Mouse (Mus musculus) hindbrain, embryonic 11.5 days (tissue): ENCODE measurements around the gene Fli1. TPM values are rescaled to one million over a fixed set of nuclear protein-coding genes. Genes with fewer than 3 reads are reported as not detected.

Experiments
- ATAC-seq: fragments of 200-750 bp; cut with Nextera tagmentation; 2 replicates; pipeline ENCODE4 v1.8.0; 2017; ENCODE audit warnings: mild to moderate bottlenecking, moderate TSS enrichment, moderate library complexity; ENCODE audit not compliant: low FRiP score
- DNase-seq: peaks from one replicate; pipeline ENCODE4 v3.0.0-alpha.2; 2015; ENCODE audit warnings: low spot score
- H3K27ac ChIP-seq: fragments of 300-500 bp; sonication (generic); 2 replicates; pipeline ENCODE4 v1.5.1; 2014; ENCODE audit warnings: mild to moderate bottlenecking, low read depth, low read length
- H3K27me3 ChIP-seq: fragments of 300-500 bp; sonication (generic); 2 replicates; pipeline ENCODE4 v1.6.1; 2014; ENCODE audit warnings: mild to moderate bottlenecking, low read length, moderate library complexity, mixed read lengths; ENCODE audit not compliant: control insufficient read depth, insufficient read depth
- H3K36me3 ChIP-seq: fragments of 300-500 bp; sonication (generic); 2 replicates; pipeline ENCODE4 v1.6.1; 2014; ENCODE audit warnings: mild to moderate bottlenecking, low read length, moderate library complexity, mixed read lengths; ENCODE audit not compliant: control insufficient read depth, insufficient read depth
- H3K4me1 ChIP-seq: fragments of 300-500 bp; sonication (generic); replicated peaks from 2 replicates; pipeline ENCODE4 v1.6.1; 2014; ENCODE audit warnings: low read length, mixed read lengths; ENCODE audit not compliant: control insufficient read depth, insufficient read depth
- H3K4me2 ChIP-seq: fragments of 300-500 bp; sonication (generic); replicated peaks from 2 replicates; pipeline ENCODE4 v1.6.1; 2014; ENCODE audit warnings: mild to moderate bottlenecking, low read depth, low read length
- H3K4me3 ChIP-seq: fragments of 300-500 bp; sonication (generic); 2 replicates; pipeline ENCODE4 v1.5.1; 2014; ENCODE audit warnings: low read depth, low read length
- H3K9ac ChIP-seq: fragments of 300-500 bp; sonication (generic); 2 replicates; pipeline ENCODE4 v1.6.1; 2014; ENCODE audit warnings: low read depth, low read length
- H3K9me3 ChIP-seq: fragments of 300-500 bp; sonication (generic); 2 replicates; pipeline ENCODE4 v1.6.1; 2016; ENCODE audit warnings: low read length; ENCODE audit not compliant: control insufficient read depth
- WGBS: fragments of 180-500 bp; shearing (Covaris S2); extraction: QIAGEN DNeasy Blood & Tissue Kit; methylation state at CpG from one replicate; pipeline ENCODE4 v1.1.7; 2014; 5-methylcytosine and 5-hydroxymethylcytosine counted together
- polyA plus RNA-seq: library from polyadenylated mRNA; unstranded; fragments of >200 nt; fragmentation: Nextera tagmentation; extraction: Ambion mirVana; gene quantifications from 2 replicates; pipeline ENCODE4 v1.2.1, GENCODE M21; 2014

The Fli1 gene
- polyA plus RNA-seq, 1 experiment from 2014 or later = 22.2 TPM

DNA sequence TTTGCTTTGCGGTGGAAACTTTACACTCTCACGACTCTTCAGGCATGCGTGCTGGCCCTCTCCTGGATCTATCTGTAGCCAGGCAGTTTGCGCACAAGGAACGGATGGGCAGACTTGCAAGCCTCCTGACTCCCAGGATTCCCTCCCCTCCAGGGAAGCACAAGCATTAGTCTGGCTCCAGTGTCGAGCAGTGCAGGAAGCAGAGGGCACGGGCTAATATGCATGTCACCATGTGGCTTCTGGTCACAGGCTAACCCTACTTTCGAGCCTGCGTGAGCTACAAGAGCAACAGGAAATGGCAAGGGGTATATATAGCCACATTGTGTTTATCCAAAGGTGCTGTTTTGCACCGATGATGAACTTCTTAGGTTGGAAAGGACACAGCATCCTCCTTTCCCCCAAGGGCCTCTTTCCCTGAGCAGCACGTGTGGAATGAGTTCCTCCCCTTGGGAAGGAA lies 38.6 kb downstream of the Fli1 start:
- Histone ChIP-seq H3K4me3 (no peak overlapping the region), H3K4me1 (0 out of 2 replicates have a peak, but pooled peaks cover 3% of the 10 kb centered on the region), H3K27ac (no peak overlapping the region), H3K9ac (no peak overlapping the region), H3K27me3 (no peaks in the 10 kb centered on the region), H3K9me3 (no peaks in the 10 kb centered on the region), H3K4me2 (no peak overlapping the region), H3K36me3 (no peaks in the 10 kb centered on the region)
- no peak for DNase-seq
- WGBS = 71% methylated on average over 11 of the region's 11 CpGs
- ATAC-seq = no peak

DNA sequence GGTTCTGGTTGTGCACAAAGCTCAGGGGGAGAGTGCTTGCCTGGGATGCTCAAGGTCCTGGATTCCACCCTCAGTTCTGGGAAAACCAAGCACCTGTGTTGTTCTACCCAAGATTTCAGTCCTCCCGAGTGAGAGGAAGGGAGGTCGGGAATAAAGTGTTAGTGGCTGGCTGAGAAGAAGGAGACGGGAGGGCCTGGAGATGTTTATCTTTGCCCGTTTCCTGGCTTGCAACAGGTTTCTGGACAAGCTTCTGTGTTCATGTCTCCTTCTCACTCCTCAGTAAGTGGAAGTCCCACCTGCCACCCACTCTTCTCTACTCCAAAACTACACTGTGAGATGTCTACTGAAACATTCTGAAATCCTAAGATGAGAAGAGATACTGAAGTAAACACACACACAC lies 39.2 kb downstream of the Fli1 start:
- no peak for ATAC-seq
- 0 out of 2 replicates have a peak, but pooled peaks cover 3% of the 10 kb centered on the region for H3K4me1 ChIP-seq
- DNase-seq = no peak
- no peaks in the 10 kb centered on the region for H3K36me3 ChIP-seq
- WGBS = 63% methylated on average over 4 of the region's 4 CpGs
- H3K9me3 ChIP-seq = no peaks in the 10 kb centered on the region
- H3K4me3 ChIP-seq = no peak overlapping the region
- no peak overlapping the region for H3K27ac ChIP-seq
- no peak overlapping the region for H3K4me2 ChIP-seq
- H3K27me3 ChIP-seq = no peaks in the 10 kb centered on the region
- no peak overlapping the region for H3K9ac ChIP-seq

- H3K27ac ChIP-seq = no peak overlapping the region
- no peak for DNase-seq
- no peaks in the 10 kb centered on the region for H3K27me3 ChIP-seq
- no peaks in the 10 kb centered on the region for H3K9me3 ChIP-seq
- H3K4me1 ChIP-seq = 0 out of 2 replicates have a peak, but pooled peaks cover 3% of the 10 kb centered on the region
- no peak for ATAC-seq
- H3K4me2 ChIP-seq = no peak overlapping the region
- no peaks in the 10 kb centered on the region for H3K36me3 ChIP-seq
- H3K4me3 ChIP-seq = no peak overlapping the region
- no peak overlapping the region for H3K9ac ChIP-seq
- WGBS = 85% methylated on average over 11 of the region's 11 CpGs
Measured at GRCm38 (mm10) chr9:32502256-32503010, 40.2 kb downstream of the Fli1 start.

DNA sequence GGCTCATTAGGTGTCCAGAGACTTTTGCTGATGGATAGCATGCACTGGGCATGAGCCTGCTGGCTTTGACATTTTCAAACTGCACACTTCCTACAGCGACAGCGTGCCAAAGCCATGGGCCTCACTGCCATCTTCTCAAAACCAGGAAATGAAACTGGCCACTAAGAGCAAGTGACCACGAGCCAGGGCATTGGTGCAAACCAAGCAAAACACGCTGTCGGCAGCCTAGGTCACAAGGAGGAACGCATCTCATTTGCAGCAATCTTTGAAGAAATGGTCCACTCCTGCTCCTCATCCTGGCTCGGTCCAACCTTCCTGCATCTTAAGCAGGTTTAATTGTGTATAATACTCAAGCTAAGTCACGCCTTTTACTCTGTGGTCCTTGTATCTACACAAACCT lies 41.8 kb downstream of the Fli1 start:
- Histone ChIP-seq H3K4me1 (no peaks in the 10 kb centered on the region), H3K27ac (no peak overlapping the region), H3K27me3 (no peaks in the 10 kb centered on the region), H3K4me3 (no peak overlapping the region), H3K36me3 (no peaks in the 10 kb centered on the region), H3K9me3 (no peaks in the 10 kb centered on the region), H3K4me2 (no peak overlapping the region), H3K9ac (no peak overlapping the region)
- ATAC-seq (no peak), DNase-seq (no peak)
- 87% methylated on average over 8 of the region's 8 CpGs for WGBS

DNA sequence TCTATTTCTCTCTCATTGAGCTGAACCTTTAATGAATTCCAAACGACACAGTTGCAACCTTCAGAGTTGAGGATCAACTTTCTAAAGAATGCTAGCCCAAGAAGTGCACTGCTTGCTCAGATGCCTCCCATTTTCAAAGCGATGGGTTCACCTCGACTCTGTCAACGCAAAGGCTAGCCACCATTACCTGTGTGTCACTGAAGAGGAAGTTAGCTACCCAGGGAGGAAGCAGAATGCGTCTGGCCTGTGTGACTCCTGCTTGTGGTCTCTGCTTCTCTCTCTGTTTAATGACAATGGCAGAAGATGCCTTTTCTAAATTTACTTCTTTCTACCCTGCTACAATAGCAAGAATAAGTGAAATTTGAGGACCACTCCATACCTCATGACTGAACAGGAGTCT lies 42.6 kb downstream of the Fli1 start:
- Histone ChIP-seq H3K9ac (no peak overlapping the region), H3K4me2 (no peak overlapping the region), H3K27me3 (no peaks in the 10 kb centered on the region), H3K36me3 (no peaks in the 10 kb centered on the region), H3K4me1 (no peaks in the 10 kb centered on the region), H3K4me3 (no peak overlapping the region), H3K27ac (no peak overlapping the region), H3K9me3 (no peaks in the 10 kb centered on the region)
- ATAC-seq (no peak), DNase-seq (no peak)
- WGBS = 69% methylated on average over 5 of the region's 5 CpGs

- H3K27ac ChIP-seq = no peak overlapping the region
- H3K4me1 ChIP-seq = no peaks in the 10 kb centered on the region
- H3K36me3 ChIP-seq = no peaks in the 10 kb centered on the region
- no peak for DNase-seq
- WGBS = 71% methylated on average over 6 of the region's 6 CpGs
- ATAC-seq = no peak
- H3K27me3 ChIP-seq = no peaks in the 10 kb centered on the region
- H3K4me3 ChIP-seq = no peak overlapping the region
- H3K9me3 ChIP-seq = no peaks in the 10 kb centered on the region
- H3K4me2 ChIP-seq = no peak overlapping the region
- no peak overlapping the region for H3K9ac ChIP-seq
Measured at GRCm38 (mm10) chr9:32499469-32499868, 43.2 kb downstream of the Fli1 start.

DNA sequence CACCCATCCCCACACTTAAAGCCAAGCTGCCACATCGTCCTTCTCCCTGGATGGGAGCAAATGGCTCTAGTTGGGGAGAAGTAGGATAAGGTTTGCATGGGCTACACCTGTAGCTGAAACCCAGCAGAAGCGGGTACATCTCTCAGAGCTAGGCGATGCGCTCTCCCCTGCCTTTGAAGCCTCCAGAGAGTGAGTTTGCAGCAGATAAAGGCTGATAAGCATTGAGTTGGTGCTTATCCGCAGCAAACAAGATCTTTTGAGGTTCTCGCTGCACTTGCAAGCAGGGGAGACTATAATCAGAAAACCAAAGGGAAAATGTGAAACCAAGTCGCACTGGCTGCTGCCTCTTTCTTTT lies 47.0 kb downstream of the Fli1 start:
- no peaks in the 10 kb centered on the region for H3K9me3 ChIP-seq
- H3K36me3 ChIP-seq = no peaks in the 10 kb centered on the region
- ATAC-seq (no peak), DNase-seq (peak; percentile 26)
- H3K27ac ChIP-seq = no peak overlapping the region
- 36% methylated on average over 7 of the region's 7 CpGs for WGBS
- no peaks in the 10 kb centered on the region for H3K27me3 ChIP-seq
- no peak overlapping the region for H3K9ac ChIP-seq
- no peak overlapping the region for H3K4me3 ChIP-seq
- H3K4me1 ChIP-seq = no peaks in the 10 kb centered on the region
- no peak overlapping the region for H3K4me2 ChIP-seq

DNA sequence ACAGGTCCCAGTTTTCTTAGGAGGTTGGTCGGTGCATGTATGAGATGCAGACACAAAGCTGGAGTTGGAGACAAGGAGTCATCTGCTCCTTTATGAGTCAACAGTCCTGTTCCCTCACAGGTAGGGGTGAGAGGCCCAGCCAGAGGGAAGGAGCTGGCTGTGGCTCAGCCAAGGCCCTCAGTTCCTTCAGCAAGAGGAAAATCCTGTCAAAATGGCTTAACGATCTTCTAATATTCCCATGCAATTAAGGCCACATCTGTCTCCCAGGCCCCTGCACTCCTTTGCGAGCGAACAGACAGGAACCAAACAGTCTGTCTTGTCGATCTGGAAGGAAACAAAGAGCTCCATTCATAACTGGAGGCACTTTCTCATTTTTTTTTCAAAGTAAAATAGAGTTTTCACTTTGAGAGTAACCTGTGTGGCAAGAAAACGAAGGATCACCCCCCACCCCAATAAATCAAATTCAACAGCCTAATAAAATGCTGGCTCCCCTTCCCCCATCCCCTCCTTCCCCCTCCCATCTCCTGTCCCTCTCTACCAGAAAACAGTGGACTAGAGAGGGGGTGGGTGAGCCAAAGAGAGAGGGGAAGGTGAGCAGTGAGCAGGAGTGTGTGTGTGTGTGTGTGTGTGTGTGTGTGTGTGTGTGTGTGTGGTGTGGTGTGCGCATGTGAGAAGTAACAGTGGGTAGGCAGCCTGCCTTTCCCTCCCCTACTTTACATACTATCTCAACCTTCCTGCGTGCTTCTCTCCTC lies 47.6 kb downstream of the Fli1 start:
- Histone ChIP-seq H3K4me3 (no peak overlapping the region), H3K36me3 (no peaks in the 10 kb centered on the region), H3K27ac (no peak overlapping the region), H3K9ac (no peak overlapping the region), H3K4me2 (no peak overlapping the region), H3K9me3 (no peaks in the 10 kb centered on the region), H3K4me1 (no peaks in the 10 kb centered on the region), H3K27me3 (no peaks in the 10 kb centered on the region)
- DNase-seq (peak; percentile 31), ATAC-seq (no peak)
- WGBS = 24% methylated on average over 8 of the region's 8 CpGs
